Mouse (Mus musculus) kidney, adult 2 months (tissue): ENCODE data around the gene Gm12216. TPM values are rescaled to one million over a fixed set of nuclear protein-coding genes. Genes with fewer than 3 reads are reported as not detected.
"Not testable (repeated sequence)": the region's sequence is repeated elsewhere in the genome, so short reads cannot be mapped to it uniquely, and the experiment has no call there.

ENCODE experiments used
- DNase-seq: peaks from one replicate; pipeline ENCODE4 v3.0.0; 2021
- H3K27ac ChIP-seq: fragments of 200-500 bp; 2 replicates; pipeline ENCODE4 v1.5.1; 2012; ENCODE audit warnings: low read depth, low read length, control low read depth, inconsistent platforms; ENCODE audit not compliant: insufficient read depth
- H3K27me3 ChIP-seq: fragments of 200-500 bp; replicated peaks from 2 replicates; pipeline ENCODE4 v1.6.1; 2012; ENCODE audit warnings: mild to moderate bottlenecking, moderate library complexity, low read length, inconsistent platforms; ENCODE audit not compliant: control insufficient read depth, insufficient read depth
- H3K36me3 ChIP-seq: fragments of 200-500 bp; 2 replicates; pipeline ENCODE4 v1.6.1; 2012; ENCODE audit warnings: mild to moderate bottlenecking, moderate library complexity, low read length, inconsistent platforms; ENCODE audit not compliant: control insufficient read depth, insufficient read depth
- H3K4me1 ChIP-seq: fragments of 200-500 bp; 2 replicates; pipeline ENCODE4 v1.6.1; 2011; ENCODE audit warnings: low read length; ENCODE audit not compliant: control insufficient read depth, insufficient read depth
- H3K4me3 ChIP-seq: fragments of 200-500 bp; 2 replicates; pipeline ENCODE4 v1.5.1; 2011; ENCODE audit warnings: mild to moderate bottlenecking, low read depth, low read length, control low read depth; ENCODE audit not compliant: insufficient read depth
- CTCF ChIP-seq: fragments of 200-500 bp; conservative IDR thresholded peaks from 2 replicates; pipeline ENCODE4 v1.5.1; 2011; ENCODE audit warnings: low read depth, mild to moderate bottlenecking, control low read depth, low read length, moderate library complexity, mixed read lengths; ENCODE audit not compliant: insufficient read depth, insufficient read length
- POLR2A ChIP-seq: fragments of 200-500 bp; IDR thresholded peaks from one replicate; pipeline ENCODE4 v1.6.1; 2011; ENCODE audit warnings: low read depth, low read length, control low read depth
- WGBS: fragments of 180-500 bp; shearing (Covaris S2); methylation state at CpG from one replicate; pipeline ENCODE4 v1.1.7; 2018; 5-methylcytosine and 5-hydroxymethylcytosine counted together
- polyA plus RNA-seq: library from polyadenylated mRNA; depleted of rRNA; stranded (reverse); fragments of >200 nt; gene quantifications from 2 replicates; pipeline ENCODE4 v1.2.3, GENCODE M21; 2012

Gm12216 gene
- polyA plus RNA-seq, 1 experiment, result 5.4 TPM

DNA sequence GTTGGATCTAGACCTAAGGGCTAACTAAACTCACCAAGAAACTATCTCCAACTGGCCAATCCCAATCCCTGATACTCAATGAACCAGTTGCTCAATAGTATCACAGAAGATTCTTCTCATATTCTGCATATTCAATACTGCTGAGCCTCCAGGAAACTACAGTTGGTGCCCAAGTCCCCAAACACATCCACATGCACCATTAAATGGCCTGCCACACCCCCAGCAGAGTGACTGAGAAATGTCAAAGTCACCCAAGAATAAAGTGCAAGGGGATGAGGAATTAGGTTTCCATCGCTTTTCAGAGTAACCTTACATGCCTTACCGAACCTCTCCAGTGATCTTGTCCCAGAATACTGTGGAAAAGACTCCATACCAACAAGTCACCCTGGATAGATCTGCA lies 31.2 kb upstream of the Gm12216 start:
- peak overlapping the region; percentile 94 for H3K4me3 ChIP-seq
- peak overlapping the region; percentile 95 for H3K27ac ChIP-seq
- H3K36me3 ChIP-seq, result peaks cover 2% of the 10 kb centered on the region; the same call in 1 of the 2 replicates
- TF ChIP-seq POLR2A, result no peak
- TF ChIP-seq CTCF, result no peak
- DNase-seq, result no peak
- WGBS, result 40% methylated on average over 2 of the region's 2 CpGs
- H3K4me1 ChIP-seq, result peaks cover 19% of the 10 kb centered on the region; the same call in 1 of the 2 replicates
- no peaks in the 10 kb centered on the region for H3K27me3 ChIP-seq

DNA sequence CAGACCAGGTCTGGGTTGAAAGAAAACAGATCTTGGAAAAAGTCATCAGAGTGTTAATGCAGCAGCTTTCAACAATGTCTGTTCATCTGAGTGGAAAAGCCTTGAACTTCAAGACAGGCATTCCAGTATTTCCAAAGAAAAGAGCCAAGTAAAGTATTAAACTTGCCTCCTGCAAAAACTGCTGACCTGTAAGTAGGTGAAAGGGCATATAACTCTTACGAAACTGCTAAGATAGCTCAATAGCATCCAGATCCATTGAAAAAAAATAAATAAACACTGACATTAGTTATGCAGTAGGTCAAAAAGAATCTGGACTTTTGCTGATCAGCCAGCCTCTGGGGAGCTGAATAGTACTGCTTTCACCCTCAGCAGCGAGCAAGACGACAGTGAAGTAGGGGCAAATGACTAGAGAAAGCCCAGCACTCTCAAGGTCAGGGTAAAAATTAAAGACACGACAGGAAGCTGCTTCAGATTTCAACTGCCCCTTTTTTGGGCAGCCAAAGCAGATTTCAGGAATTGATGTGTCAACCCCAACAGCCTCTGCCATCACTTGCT lies 30.1 kb upstream of the Gm12216 start:
- H3K4me3 ChIP-seq, result peak overlapping the region; percentile 94
- H3K4me1 ChIP-seq, result peaks cover 19% of the 10 kb centered on the region; the same call in 1 of the 2 replicates
- peaks cover 2% of the 10 kb centered on the region; the same call in 1 of the 2 replicates for H3K36me3 ChIP-seq
- TF ChIP-seq CTCF, result no peak
- TF ChIP-seq POLR2A, result no peak
- peak; percentile 91 for DNase-seq
- no peaks in the 10 kb centered on the region for H3K27me3 ChIP-seq
- WGBS, result 30% methylated on average over 4 of the region's 4 CpGs
- peak overlapping the region; percentile 95 for H3K27ac ChIP-seq

DNA sequence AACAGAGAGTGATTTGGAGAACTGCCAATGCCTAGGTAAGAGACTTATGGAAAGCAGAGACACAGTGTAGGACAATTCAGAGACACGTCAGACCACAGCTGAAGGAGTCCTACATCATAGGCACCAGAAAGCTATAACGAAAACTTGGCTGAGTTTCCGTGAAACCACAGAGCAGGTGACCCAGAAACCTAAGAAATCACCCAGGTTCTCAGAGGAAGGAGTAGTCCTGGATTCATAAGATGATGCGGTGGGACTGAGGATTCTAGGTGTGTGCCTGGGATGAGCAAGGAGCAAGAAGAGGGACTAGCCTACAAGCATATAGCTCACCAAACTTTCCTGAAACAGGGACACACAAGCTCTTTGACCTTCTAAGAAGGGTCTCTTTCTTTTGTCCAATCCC lies 29.2 kb upstream of the Gm12216 start:
- DNase-seq, result peak; percentile 23
- Histone ChIP-seq H3K4me1 (peaks cover 19% of the 10 kb centered on the region; the same call in 1 of the 2 replicates), H3K4me3 (peak overlapping the region; percentile 51), H3K27ac (peak overlapping the region; percentile 95), H3K27me3 (no peaks in the 10 kb centered on the region), H3K36me3 (peaks cover 2% of the 10 kb centered on the region; the same call in 1 of the 2 replicates)
- TF ChIP-seq POLR2A (no peak), CTCF (no peak)
- WGBS, result 44% methylated on average over 4 of the region's 4 CpGs

DNA sequence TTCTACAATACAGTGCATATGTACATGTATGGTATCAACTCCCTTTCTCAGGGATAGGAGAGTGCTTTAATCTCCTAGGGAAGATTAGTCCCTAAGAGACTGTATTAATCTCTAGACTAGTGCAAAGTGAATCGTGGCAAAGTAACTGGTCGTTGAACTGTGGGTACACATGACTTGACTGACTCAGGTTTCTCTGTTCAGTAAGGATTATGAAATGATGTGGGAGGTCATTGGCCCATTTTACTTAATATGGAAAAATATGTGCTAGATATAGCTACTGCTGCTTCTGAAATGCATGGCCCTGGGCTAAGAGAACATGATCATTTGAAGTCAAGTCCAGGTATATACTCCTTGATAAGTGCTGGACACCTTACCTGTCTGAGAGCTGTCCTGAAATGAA lies 24.2 kb upstream of the Gm12216 start:
- 72% methylated on average over 2 of the region's 2 CpGs for WGBS
- no peak for DNase-seq
- H3K36me3 ChIP-seq, result peaks cover 15% of the 10 kb centered on the region
- H3K27me3 ChIP-seq, result no peaks in the 10 kb centered on the region
- no peak overlapping the region for H3K4me3 ChIP-seq
- H3K4me1 ChIP-seq, result peaks cover 11% of the 10 kb centered on the region; the same call in 1 of the 2 replicates
- no peak overlapping the region for H3K27ac ChIP-seq
- no peak for TF ChIP-seq POLR2A

DNA sequence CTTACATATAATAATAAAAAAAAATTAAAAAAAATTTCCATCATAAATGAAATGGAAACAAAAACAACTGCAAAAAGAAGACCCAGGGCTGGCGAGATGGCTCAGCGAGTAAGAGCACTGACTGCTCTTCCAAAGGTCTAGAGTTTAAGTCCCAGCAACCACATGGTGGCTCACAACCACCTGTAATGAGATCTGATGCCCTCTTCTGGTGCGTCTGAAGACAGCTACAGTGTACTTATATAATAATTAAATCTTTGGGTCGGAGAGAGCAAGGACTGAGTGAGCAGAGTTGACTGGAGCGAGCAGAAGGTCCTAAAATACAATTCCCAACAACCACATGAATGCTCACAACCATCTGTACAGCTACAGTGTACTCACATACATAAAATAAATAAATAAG lies 19.0 kb upstream of the Gm12216 start:
- Histone ChIP-seq H3K4me1 (peaks cover 13% of the 10 kb centered on the region; the same call in 1 of the 2 replicates), H3K36me3 (peaks cover 18% of the 10 kb centered on the region)
- not testable (repeated sequence) for DNase-seq, H3K27ac ChIP-seq, H3K4me3 ChIP-seq, H3K27me3 ChIP-seq
- 63% methylated on average over 5 of the region's 5 CpGs for WGBS

DNA sequence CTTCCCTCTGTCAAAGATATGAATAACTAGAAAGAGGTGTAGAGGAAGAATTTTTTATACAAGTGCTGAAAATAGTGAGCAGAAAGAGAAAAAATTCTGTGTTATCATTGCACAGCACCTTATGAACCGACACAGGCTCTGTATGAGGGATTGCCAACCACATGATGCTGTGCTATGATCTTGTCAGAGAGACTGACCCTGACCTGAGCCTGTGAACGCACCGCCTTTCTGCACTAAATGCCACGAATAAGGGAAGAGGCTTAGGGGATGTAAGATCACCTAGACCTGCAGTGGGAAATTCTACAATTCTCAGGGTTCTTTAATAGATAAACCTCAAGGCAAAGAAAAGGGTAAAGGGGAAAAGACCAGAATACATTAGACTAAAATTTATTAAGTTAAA lies 17.4 kb upstream of the Gm12216 start:
- DNase-seq, result no peak
- no peaks in the 10 kb centered on the region for H3K27me3 ChIP-seq
- H3K36me3 ChIP-seq, result peaks cover 20% of the 10 kb centered on the region
- WGBS, result 80% methylated on average over 4 of the region's 4 CpGs
- H3K4me3 ChIP-seq, result no peak overlapping the region
- H3K4me1 ChIP-seq, result peaks cover 24% of the 10 kb centered on the region
- no peak overlapping the region for H3K27ac ChIP-seq
- TF ChIP-seq CTCF (no peak), POLR2A (no peak)

DNA sequence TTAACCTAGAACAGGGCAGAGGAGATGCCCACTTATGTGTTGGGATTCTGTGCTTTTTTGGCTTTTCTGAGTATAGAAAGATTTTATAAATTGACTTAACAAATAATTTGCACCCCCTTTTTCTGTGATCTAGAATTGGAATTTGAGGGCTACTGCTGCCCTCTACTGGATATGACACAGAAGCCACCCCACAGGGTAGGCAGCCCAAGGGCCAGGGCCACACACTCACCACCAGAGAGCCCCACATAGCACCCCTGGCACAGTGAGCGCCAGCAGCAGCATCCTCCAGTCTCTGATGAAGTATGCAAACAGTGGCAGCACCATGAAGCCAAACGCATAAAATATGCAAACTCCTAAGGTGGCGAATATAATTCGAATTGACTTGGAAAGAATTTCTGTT lies 15.7 kb upstream of the Gm12216 start:
- H3K36me3 ChIP-seq, result peaks cover 25% of the 10 kb centered on the region
- H3K4me3 ChIP-seq, result no peak overlapping the region
- TF ChIP-seq CTCF (peak; percentile 48), POLR2A (no peak)
- DNase-seq, result peak; percentile 37
- no peaks in the 10 kb centered on the region for H3K27me3 ChIP-seq
- WGBS, result 41% methylated on average over 4 of the region's 4 CpGs
- peaks cover 22% of the 10 kb centered on the region for H3K4me1 ChIP-seq
- no peak overlapping the region for H3K27ac ChIP-seq

DNA sequence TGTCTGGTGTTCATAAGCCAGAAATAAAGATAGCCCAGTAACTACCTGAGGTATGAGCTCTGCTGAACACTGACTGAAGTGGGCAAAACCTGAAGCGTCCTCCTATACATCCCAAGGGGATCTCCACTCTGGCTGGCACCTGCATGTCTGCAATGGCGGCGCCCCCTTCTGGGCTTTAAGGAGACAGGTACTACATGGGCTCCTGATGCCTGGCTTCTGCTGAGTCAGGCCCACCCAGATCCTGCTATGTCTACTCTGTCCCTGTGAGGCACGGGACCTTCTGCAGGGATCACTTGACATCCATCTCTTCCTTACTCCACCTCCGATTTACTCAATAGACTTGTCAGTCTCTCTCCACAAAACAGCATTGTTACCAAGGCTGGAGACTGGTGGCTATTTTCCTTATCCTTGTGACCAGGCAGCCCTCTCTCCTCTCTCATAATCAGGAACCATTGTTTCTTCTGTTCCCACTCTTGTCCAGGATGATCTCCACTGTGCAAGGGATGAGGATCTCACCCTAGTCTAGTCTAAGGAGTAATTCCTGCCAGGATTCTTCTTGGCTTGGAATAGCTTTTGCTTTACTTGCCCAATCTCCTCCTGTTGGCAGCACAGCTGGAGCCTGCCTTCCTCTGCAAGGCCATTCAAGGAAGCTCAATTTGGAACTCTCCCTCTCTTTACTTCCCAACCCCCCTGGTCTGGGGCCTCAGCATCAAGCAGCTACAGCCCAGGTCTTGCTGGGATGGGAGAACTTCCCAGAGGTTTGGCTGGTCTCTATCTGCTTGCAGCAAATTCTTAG lies 15.1 kb upstream of the Gm12216 start:
- not testable (repeated sequence) for H3K27ac ChIP-seq, H3K27me3 ChIP-seq, DNase-seq, H3K4me3 ChIP-seq
- peaks cover 26% of the 10 kb centered on the region for H3K36me3 ChIP-seq
- 71% methylated on average over 5 of the region's 5 CpGs for WGBS
- H3K4me1 ChIP-seq, result peaks cover 25% of the 10 kb centered on the region
